Mouse (Mus musculus): ENCODE results near the gene Hhat. TPM values are rescaled to one million over a fixed set of nuclear protein-coding genes. Genes with fewer than 3 reads are reported as not detected.

The Hhat gene
- polyA plus RNA-seq, 1 experiment from 2014 or later: 5.6 TPM

DNA sequence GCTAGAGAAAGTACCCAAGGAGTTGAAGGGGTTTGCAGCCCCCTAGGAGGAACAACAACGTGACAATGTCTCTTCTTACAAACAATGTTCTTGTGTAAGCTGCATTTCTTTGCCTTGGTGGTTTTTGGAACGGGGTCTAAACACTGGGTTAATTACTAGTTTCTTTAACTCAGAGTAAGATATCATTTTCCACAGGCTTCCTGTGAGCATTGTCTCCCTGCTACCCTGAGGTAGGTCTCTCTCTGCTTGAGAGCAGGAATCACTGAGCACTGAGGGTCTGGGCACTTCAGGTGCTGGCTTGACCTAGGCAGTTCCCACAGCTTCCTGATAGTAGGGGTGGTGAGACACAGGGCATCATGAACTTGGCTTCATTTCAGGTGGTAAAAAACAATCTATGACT, 323.4 kb downstream of the Hhat start:
- peaks cover 8% of the 10 kb centered on the region; the same call in 1 of the 2 replicates for H3K4me1 ChIP-seq (ENCODE audit: control insufficient read depth, insufficient read depth, low read length)
- H3K36me3 ChIP-seq (ENCODE audit: control insufficient read depth, insufficient read depth): no peaks in the 10 kb centered on the region
- no peak overlapping the region for H3K9ac ChIP-seq (ENCODE audit: low read length)
- H3K4me2 ChIP-seq (ENCODE audit: low read depth, low read length): no peak overlapping the region
- ATAC-seq (replicated peaks; ENCODE audit: extremely low read depth, insufficient read depth, low FRiP score): no peak
- 52% methylated on average over 2 of the region's 2 CpGs for WGBS
- H3K27me3 ChIP-seq (ENCODE audit: control insufficient read depth, insufficient read depth, low read length): no peaks in the 10 kb centered on the region
- H3K9me3 ChIP-seq (replicated peaks; ENCODE audit: control insufficient read depth, low read length): no peaks in the 10 kb centered on the region
- no peak overlapping the region for H3K4me3 ChIP-seq (ENCODE audit: low read length)
- H3K27ac ChIP-seq (ENCODE audit: low read length): no peak overlapping the region

Other genes with a start within 250 kb of the Hhat start
- gene Sertad4, start 84.5 kb upstream of the Hhat start, polyA plus RNA-seq (2015; fragmentation: Nextera tagmentation; extraction: Ambion mirVana): 9.4 and 11.5 TPM in 2 replicates